Mouse (Mus musculus) thymus, postnatal 36 days (tissue): ENCODE results near the gene Relb.

ENCODE experiments used
- DNase-seq, 2 experiments: peaks; one replicate each; pipeline ENCODE4 v3.0.0; 2022; ENCODE audit warnings: mixed read lengths in 2 of 2

Relb gene

DNA sequence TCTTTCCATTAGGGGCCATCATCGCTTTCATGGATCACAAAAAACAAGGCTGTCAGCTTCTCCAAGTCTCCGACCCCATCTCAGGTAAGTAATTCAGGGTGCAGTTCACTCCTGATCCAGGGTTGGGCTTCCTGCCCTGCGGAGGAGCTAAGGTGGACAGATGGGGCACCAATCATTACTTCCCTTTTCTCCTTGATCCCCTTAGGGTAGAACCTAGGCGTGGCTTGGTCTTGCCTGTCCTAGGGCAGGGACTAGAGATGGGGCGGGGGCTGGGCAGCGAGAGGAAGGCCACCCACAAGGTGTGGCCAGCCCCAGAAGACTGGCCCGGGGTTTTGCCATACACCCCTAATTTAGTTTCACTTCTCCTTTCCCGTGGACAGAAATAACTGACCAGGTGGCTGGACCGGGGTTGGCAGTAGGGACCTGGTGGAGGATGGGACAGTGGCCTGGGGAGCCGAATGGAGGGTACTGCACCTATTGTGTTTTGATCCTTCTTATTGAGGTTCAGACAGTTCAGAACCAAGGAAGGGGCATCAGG is 51.3 kb downstream of the Relb start:
- no peak for DNase-seq

- DNase-seq = no peak
Measured at GRCm38 (mm10) chr7:19577141-19577852, 51.9 kb downstream of the Relb start, which contains the start of the genes Zfp296 and Gemin7. Gene Zfp296 (plus strand): TSS chr7:19577287. Gene Gemin7 (minus strand): TSS chr7:19577595.

DNA sequence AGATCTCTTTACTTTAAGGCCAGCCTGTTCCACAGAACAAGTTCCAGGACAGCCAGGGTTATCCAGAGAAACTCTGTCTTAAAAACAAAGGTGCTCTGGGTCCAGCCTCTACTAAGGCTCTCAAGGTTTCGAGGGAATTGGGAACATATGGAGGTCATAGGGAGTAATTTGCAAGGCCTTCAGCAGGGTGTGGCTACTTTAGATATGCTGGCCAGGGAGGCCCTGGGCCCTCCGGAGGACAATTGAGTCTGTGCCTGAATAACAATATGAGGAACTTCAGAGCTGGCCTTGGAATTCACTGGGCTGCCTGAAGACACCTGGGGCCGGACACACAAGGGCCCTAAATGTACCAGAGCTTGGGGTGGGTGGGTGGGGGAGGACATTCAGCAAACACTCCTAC is 53.7 kb downstream of the Relb start:
- DNase-seq = no peak

GRCm38 (mm10) chr7:19573776-19574140 is 55.5 kb downstream of the Relb start:
- no peak for DNase-seq

DNA sequence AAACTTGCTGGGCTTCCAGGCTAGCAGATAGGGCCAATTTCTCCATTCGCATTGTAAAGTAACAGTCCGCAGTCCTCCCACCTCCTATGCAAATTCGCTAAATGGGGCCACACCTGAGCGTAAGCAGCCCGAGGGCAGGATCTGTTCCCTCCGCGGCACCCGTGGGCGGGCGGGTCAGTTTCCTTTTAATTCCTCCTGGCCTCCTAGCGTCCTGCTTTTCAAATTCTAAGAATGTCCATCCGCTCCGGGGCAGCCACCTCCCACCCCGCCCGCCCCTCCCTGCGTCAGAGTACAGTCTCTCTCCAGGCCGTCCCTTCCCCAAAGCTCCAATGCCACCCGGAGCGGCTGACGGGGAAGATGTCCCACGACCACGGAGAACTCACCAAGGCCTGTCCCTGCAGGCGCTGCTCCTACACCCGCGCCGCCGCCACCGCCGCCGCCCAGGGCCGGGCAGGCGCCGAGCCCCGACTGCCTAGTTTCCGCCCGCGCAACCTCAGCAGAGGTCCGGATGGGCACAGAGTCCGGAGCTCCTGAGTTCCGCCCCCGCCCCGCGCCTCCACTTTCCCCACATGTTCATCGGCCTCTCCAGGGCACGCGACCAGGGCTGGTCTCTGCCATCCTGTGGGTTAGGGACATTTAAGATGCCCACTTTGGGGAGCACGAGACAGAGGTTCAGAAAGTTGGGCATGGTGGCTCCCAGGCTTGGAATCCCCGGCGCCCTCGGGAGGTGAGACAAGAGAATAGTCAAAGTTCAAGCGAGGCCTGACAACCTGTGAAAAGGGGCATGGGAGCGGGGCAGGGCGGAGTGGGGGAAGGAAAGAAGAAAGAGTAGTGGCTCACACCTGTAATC is 56.1 kb downstream of the Relb start:
- DNase-seq = peak; percentile 80 to 81

GRCm38 (mm10) chr7:19569647-19570046 is 59.6 kb downstream of the Relb start:
- DNase-seq = no peak

- no peak for DNase-seq
Measured at GRCm38 (mm10) chr7:19567426-19567825, 61.8 kb downstream of the Relb start.

DNA sequence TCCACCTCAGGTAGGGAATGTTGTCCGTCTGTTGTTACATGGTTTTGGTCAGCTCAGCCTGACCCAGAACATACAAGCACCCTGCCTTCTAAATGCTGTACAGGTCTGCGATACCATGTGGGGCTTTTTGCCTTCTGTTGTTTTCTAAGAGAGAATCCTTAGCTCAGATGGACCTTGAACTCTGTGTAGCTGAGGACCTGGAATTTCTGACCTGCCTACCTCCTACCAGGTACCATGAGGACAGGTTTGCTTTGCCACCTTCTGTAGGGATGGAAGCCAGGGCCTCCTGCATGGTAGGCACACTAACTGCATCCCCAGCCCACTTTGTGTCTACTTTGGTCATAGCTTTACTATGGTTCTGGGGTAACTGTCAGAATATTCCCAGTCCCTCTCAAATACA is 63.4 kb downstream of the Relb start:
- DNase-seq = no peak

GRCm38 (mm10) chr7:19564455-19564854 is 64.8 kb downstream of the Relb start:
- no peak for DNase-seq

- no peak for DNase-seq
Measured at GRCm38 (mm10) chr7:19563884-19564283, 65.4 kb downstream of the Relb start.

- DNase-seq = no peak
Measured at GRCm38 (mm10) chr7:19562643-19563410, 66.4 kb downstream of the Relb start, which contains the start of gene Ppp1r37. Gene Ppp1r37 (minus strand): TSS chr7:19563076.

- DNase-seq = peak; percentile 87 to 89
Measured at GRCm38 (mm10) chr7:19561765-19562642, 67.2 kb downstream of the Relb start.

GRCm38 (mm10) chr7:19561431-19561764 is 67.8 kb downstream of the Relb start:
- DNase-seq = no peak

DNA sequence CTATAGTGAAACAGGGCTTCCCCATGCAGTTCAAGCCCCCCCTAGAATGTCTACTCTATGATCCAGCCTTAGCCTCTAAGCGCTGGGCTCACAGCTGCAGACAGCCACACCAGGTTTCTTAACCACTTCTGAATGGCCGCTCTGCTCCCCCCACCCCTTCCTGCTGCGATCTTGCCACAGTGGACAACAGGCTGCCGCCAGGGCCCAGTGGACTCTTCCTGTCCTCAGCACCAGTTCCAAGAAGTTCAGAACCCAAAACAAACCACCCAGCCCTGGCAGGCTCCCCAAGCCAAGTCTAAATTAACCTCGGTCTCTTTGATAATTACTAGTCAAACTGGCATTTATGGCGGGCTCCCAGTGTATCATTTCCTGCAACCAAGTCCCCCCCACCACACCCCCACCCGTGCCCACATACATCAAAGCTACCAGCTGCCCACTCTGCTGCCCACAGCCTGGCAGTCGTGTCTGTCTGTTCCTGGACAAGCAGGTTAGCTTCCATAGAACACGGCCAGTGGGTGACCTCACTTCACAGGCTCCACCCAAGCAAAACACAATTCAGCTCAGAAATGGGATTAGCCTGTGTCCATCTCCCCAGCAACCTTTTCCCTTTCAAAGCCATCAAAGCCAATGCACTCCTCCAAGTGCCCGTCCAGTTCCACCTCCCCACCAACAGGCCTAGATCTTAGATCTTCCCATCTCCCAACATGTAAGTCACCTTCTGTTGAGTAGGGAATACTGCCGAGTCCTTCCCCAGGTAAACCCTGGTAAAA is 68.6 kb downstream of the Relb start:
- no peak for DNase-seq

DNA sequence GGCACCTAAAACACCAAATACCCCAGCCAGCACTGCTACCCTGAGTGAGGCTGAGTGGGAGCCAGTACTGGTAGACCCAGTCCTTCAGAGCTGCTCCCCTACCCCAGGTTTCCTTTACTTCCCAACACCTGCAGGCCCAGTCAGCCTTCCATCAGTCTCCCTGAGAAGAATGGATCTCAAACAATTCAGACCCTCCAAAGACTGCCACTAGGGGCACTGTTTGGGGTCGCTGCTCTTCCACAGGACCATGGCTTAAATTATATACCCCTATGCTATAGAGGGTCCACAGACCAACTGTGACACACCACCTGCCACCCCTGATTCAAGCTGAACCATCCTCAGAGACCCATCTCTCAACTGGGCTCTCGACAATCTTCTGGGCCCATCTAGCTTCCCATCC is 70.3 kb downstream of the Relb start:
- peak in 1 of 2 experiments; percentile 21 for DNase-seq

DNA sequence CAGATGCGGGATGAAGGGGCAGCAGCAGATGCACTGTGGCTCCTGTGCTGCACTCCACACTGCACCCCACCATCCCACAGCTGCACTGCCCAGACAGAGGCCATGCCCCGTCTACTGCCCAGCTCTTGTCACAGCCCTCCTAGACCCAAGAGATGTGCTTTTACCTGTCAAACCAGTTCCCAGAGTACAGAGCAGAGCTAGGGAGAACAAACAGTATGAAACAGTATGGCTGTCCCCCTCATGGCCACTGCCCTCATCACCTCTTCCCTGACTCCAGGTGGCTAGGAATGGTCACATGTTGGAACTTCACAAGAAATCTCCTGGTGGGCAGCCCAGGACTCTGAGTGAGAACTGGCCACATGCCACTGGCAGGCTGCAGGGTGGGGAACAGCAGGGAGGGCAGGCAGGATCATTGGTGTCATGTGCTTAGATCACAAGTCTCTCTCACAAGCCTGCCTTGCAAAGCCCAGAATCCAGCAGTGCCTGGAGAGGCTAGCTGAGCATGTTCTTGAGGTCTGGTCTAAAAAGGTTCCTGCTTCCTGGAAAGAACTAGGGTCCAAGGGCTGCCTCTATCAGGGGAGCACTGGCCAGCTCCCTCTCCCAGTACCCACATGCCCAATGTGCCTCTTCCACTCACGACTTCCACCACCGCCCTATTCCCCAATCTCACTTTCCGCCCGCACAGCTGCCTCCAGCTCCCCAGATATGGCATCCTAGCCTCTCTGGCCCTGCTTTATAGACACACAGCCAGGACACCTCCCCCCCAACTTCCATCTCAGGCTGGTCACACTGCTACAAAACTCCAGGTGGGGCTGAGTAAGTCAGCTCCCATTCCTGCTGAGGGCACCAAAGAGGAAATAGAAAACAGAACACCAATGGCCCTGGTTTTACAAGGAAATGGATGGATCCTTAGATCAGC is 71.0 kb downstream of the Relb start:
- no peak for DNase-seq

- DNase-seq = no peak
Measured at GRCm38 (mm10) chr7:19557086-19557485, 72.2 kb downstream of the Relb start.
